Mouse (Mus musculus) ES-E14 (cell line): Measurements from ENCODE around the gene Mdm1. TPM values are rescaled to one million over a fixed set of nuclear protein-coding genes. Genes with fewer than 3 reads are reported as not detected.
A peak's percentile ranks its signal among the peaks of the same experiment; 100 is the strongest.

ENCODE experiments used
- DNase-seq: peaks from one replicate; pipeline ENCODE4 v3.0.0-alpha.2; 2013; ENCODE audit warnings: low read depth, low spot score
- H3K27ac ChIP-seq: 2 replicates; pipeline ENCODE4 v1.5.1; 2012; ENCODE audit warnings: low read depth, mild to moderate bottlenecking, low read length, moderate library complexity, mixed read lengths; ENCODE audit not compliant: poor library complexity, insufficient read depth, severe bottlenecking
- H3K36me3 ChIP-seq: 2 replicates; pipeline ENCODE4 v1.6.1; 2012; ENCODE audit warnings: mild to moderate bottlenecking, low read length, moderate library complexity, mixed read lengths; ENCODE audit not compliant: control insufficient read depth, poor library complexity, insufficient read depth, severe bottlenecking
- H3K4me1 ChIP-seq, 2 experiments: fragments of 150-350 bp in 1 of 2; sonication (generic) in 1 of 2; 2 replicates each; pipeline ENCODE4 v1.6.1; 2012; ENCODE audit warnings: low read length in 2 of 2, mild to moderate bottlenecking in 1 of 2, mixed read lengths in 1 of 2; ENCODE audit not compliant: control insufficient read depth in 2 of 2, insufficient read depth in 2 of 2, poor library complexity in 1 of 2
- H3K4me3 ChIP-seq, 2 experiments: fragments of 150-350 bp in 1 of 2; sonication (generic) in 1 of 2; 2 replicates each; pipeline ENCODE4 v1.5.1; 2012; ENCODE audit warnings: low read length in 2 of 2, low read depth in 1 of 2, mild to moderate bottlenecking in 1 of 2, mixed read lengths in 1 of 2; ENCODE audit not compliant: insufficient read depth in 1 of 2, poor library complexity in 1 of 2, severe bottlenecking in 1 of 2
- H3K9ac ChIP-seq: 2 replicates; pipeline ENCODE4 v1.6.1; 2012; ENCODE audit warnings: low read depth, mild to moderate bottlenecking, low read length, mixed read lengths; ENCODE audit not compliant: poor library complexity, insufficient read depth, severe bottlenecking
- H3K9me3 ChIP-seq: fragments of 150-350 bp; sonication (generic); 2 replicates; pipeline ENCODE4 v1.6.1; 2012; ENCODE audit warnings: low read depth, mild to moderate bottlenecking, low read length; ENCODE audit not compliant: control insufficient read depth, insufficient read depth
- CHD2 ChIP-seq: IDR thresholded peaks from 2 replicates; pipeline ENCODE4 v1.6.1; 2014; ENCODE audit warnings: mild to moderate bottlenecking, low read depth, low read length, inconsistent platforms
- HCFC1 ChIP-seq: IDR thresholded peaks from 2 replicates; pipeline ENCODE4 v1.6.1; 2012; ENCODE audit warnings: low read length, inconsistent platforms, borderline replicate concordance; ENCODE audit not compliant: insufficient read depth
- MAFK ChIP-seq: IDR thresholded peaks from 2 replicates; pipeline ENCODE4 v1.6.1; 2014; ENCODE audit warnings: mild to moderate bottlenecking, low read depth, low read length, inconsistent platforms; ENCODE audit not compliant: insufficient read depth
- ZC3H11A ChIP-seq: IDR thresholded peaks from 2 replicates; pipeline ENCODE4 v1.6.1; 2012; ENCODE audit warnings: low read depth, mild to moderate bottlenecking, inconsistent platforms, low read length, borderline replicate concordance
- ZNF384 ChIP-seq: IDR thresholded peaks from 2 replicates; pipeline ENCODE4 v1.6.1; 2012; ENCODE audit warnings: low read depth, low read length, inconsistent platforms
- in situ Hi-C, 2 experiments: fragments of 600-800 bp; cut with MboI; formaldehyde crosslinking; loops; one replicate each; pipeline ENCODE4 v1.15.1; 2025; ENCODE audit warnings: low sequenced_read_pairs in 2 of 2, inconsistent platforms in 1 of 2; ENCODE audit not compliant: unreplicated experiment in 2 of 2
- total RNA-seq: library from RNA; depleted of rRNA; stranded (reverse); fragments of 300-350 nt; gene quantifications from 2 replicates; pipeline ENCODE4 v1.2.3, GENCODE M21; 2012

Gene Mdm1
- total RNA-seq, 1 experiment, result 15.5 TPM

DNA sequence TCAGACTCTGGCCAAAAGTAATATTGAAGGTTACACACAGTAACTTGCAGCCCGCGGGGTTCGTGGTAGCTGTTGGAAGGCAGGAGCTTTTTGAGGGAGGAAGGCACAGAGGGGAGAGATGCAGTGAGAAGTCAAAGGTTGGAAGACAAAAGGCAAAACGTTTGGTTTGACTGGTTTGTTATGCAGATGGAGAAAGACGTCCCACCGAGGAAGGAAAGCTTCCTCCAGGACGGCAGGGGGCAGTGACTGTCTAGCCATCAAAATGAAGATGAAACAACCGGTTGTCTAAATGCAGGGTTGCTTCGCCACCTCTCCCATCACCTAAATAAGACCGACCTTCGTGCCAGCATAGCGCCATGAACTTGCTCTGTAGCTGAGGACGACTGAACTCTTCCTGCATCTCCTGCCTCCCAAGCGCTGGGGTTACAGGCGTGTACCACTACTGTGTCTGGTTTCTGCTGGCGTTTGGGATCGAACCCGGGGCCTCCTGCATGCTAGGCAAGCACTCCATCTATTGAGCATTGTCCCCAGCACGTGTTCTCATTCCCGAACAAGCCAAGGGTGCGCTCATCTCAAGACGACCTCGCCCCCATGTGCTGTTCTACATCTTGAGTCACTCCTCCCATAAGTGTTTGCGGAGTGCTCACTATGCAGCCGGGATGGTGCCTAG, 15.7 kb upstream of the Mdm1 start:
- Histone ChIP-seq H3K4me3 (peak overlapping the region in 1 of 2 experiments; percentile 11; a peak in 1 of 4 replicates), H3K36me3 (no peaks in the 10 kb centered on the region), H3K9me3 (no peaks in the 10 kb centered on the region), H3K9ac (no peak overlapping the region), H3K27ac (no peak overlapping the region), H3K4me1 (peaks cover 8 to 12% of the 10 kb centered on the region in 2 experiments; a peak in 3 of 4 replicates)
- DNase-seq, result no peak
- TF ChIP-seq HCFC1, result no peak
- 0 out of 2 replicates have a peak, but pooled peaks have one; percentile 5 for TF ChIP-seq ZC3H11A
- in situ Hi-C loops, result no loop called here

DNA sequence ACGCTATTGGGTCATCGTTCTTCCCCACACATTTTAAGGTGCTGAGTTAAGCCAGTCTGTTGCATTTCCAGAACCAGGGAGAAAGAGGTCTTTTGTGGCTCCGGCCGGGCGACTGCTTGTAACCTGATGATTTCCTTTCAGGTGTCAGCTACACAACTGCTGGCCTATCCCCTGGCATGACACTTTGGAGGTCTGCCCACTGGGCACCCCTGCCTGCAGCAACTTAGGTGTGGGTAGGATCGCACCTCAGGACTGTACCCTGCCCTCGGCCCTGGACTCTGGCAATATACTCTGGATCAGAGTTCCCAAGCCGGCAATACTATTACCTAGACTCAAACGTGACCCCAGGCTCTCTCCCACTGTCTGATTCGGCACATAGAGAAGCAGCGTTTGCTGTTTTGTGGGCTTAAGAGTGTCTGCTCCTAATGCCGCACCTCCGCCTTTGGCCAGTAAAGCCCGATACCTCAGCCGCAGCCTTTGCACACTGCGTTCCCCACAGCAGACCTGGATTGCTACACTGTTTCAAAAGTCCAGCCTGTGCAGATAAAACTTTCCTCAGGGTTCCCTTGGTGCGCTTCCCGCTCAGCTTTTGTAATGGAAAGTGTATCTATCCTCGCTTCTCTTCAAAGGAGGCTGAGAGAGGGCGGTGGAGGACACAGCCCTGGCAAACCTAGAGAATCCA, 12.5 kb upstream of the Mdm1 start:
- in situ Hi-C loops, result no loop called here

DNA sequence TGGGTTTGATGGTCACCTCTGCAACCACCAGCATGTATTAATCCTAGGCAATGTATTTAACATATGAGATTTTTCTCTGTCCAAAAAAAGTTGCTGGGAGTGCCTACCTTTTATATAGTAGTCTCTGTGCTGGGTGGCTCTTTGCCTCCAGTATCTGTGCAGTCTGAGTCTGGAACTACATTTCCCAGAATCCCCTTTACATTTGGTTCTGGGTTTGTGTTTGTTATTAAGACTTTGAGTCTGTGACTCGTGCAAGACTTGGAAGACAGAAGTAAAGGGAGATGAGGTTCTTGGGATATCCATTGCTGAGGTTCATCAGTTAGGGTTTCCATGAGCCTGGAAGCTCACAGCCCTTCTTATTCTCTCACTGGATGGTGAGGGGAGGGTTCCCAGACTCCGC, 11.6 kb upstream of the Mdm1 start:
- Histone ChIP-seq H3K36me3 (no peaks in the 10 kb centered on the region), H3K9ac (no peak overlapping the region), H3K27ac (no peak overlapping the region), H3K4me3 (no peak overlapping the region), H3K9me3 (no peaks in the 10 kb centered on the region), H3K4me1 (peaks cover 6 to 12% of the 10 kb centered on the region in 2 experiments; a peak in 3 of 4 replicates)
- in situ Hi-C loops, result no loop called here
- no peak for TF ChIP-seq ZC3H11A
- TF ChIP-seq HCFC1, result peak; percentile 85
- DNase-seq, result no peak

More for the DNA sequence above, 12.5 kb upstream of the Mdm1 start:
- H3K9me3 ChIP-seq, result no peaks in the 10 kb centered on the region
- DNase-seq, result no peak
- no peak overlapping the region for H3K9ac ChIP-seq
- no peaks in the 10 kb centered on the region for H3K36me3 ChIP-seq
- TF ChIP-seq HCFC1 (no peak), MAFK (no peak), ZC3H11A (no peak), CHD2 (no peak), ZNF384 (no peak)
- H3K27ac ChIP-seq, result no peak overlapping the region
- peak overlapping the region in 1 of 2 experiments; percentile 49; a peak in 2 of 4 replicates for H3K4me3 ChIP-seq
- H3K4me1 ChIP-seq, result peaks cover 7 to 12% of the 10 kb centered on the region in 2 experiments; a peak in 3 of 4 replicates

DNA sequence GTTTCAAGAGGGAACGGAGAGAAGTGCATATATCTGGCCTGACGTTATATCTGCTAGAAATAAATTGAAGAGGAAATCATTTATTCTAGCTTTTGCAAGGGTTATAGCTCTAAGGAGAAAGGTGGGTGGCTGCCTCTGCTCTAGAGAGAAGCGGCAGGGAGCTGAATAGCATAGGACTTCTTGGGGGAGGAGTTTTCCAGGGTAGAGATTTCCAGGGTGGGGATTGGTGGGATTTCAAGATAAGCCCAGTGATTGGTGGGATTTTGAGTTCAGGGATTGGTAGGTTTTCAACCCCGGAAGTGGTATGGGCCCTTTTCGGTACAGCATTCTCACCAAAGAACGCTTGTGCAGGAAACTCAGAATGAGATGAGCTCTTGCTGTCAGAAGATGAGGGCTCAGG, 8.6 kb upstream of the Mdm1 start:
- H3K4me3 ChIP-seq, result peak overlapping the region in 1 of 2 experiments; percentile 48; a peak in 1 of 4 replicates
- DNase-seq, result no peak

More for the DNA sequence above, 8.6 kb upstream of the Mdm1 start:
- Histone ChIP-seq H3K4me1 (peaks cover 5 to 8% of the 10 kb centered on the region in 2 experiments; a peak in 3 of 4 replicates), H3K9ac (no peak overlapping the region), H3K27ac (no peak overlapping the region), H3K9me3 (no peaks in the 10 kb centered on the region), H3K36me3 (no peaks in the 10 kb centered on the region)
- TF ChIP-seq ZC3H11A, result no peak
- TF ChIP-seq MAFK, result no peak
- no peak for TF ChIP-seq ZNF384
- no peak for TF ChIP-seq CHD2
- no peak for TF ChIP-seq HCFC1
- in situ Hi-C loops, result no loop called here
